Mouse (Mus musculus): ENCODE measurements around the gene Stox2. TPM values are rescaled to one million over a fixed set of nuclear protein-coding genes. Genes with fewer than 3 reads are reported as not detected.
A peak's percentile ranks its signal among the peaks of the same experiment; 100 is the strongest.

Stox2 gene
- polyA plus RNA-seq, 1 experiment from 2014 or later = 11.7 TPM

- Histone ChIP-seq H3K27ac (ENCODE audit: low read depth) (no peak overlapping the region), H3K27me3 (ENCODE audit: insufficient read depth, low read length) (0 out of 2 replicates have a peak, but pooled peaks cover 3% of the 10 kb centered on the region), H3K36me3 (ENCODE audit: insufficient read depth) (no peaks in the 10 kb centered on the region), H3K4me2 (no peak overlapping the region), H3K9me3 (ENCODE audit: low read depth, low read length) (no peaks in the 10 kb centered on the region), H3K9ac (no peak overlapping the region), H3K4me3 (ENCODE audit: low read depth, low read length) (no peak overlapping the region), H3K4me1 (ENCODE audit: insufficient read depth) (no peaks in the 10 kb centered on the region)
- no peak for TF ChIP-seq CTCF (IDR thresholded peaks at IDR 0.05; ENCODE audit: low read depth)
- ATAC-seq (ENCODE audit: insufficient read depth) = no peak
- 60% methylated on average over 15 of the region's 15 CpGs for WGBS
- DNase-seq = no peak
These were observed 100.9 kb downstream of the Stox2 start for GRCm38 (mm10) chr8:47345085-47345771.

- Histone ChIP-seq H3K4me3 (ENCODE audit: low read depth, low read length) (no peak overlapping the region), H3K9ac (no peak overlapping the region), H3K9me3 (ENCODE audit: low read depth, low read length) (no peaks in the 10 kb centered on the region), H3K36me3 (ENCODE audit: insufficient read depth) (no peaks in the 10 kb centered on the region), H3K27ac (ENCODE audit: low read depth) (no peak overlapping the region), H3K27me3 (ENCODE audit: insufficient read depth, low read length) (no peaks in the 10 kb centered on the region), H3K4me2 (no peak overlapping the region), H3K4me1 (ENCODE audit: insufficient read depth) (no peaks in the 10 kb centered on the region)
- ATAC-seq (ENCODE audit: insufficient read depth) (no peak), DNase-seq (no peak)
- TF ChIP-seq CTCF (IDR thresholded peaks at IDR 0.05; ENCODE audit: low read depth) = no peak
- 52% methylated on average over 11 of the region's 11 CpGs for WGBS
These were observed 104.7 kb downstream of the Stox2 start for GRCm38 (mm10) chr8:47341474-47341873.

- Histone ChIP-seq H3K27me3 (ENCODE audit: insufficient read depth, low read length) (no peaks in the 10 kb centered on the region), H3K4me2 (no peak overlapping the region), H3K4me3 (ENCODE audit: low read depth, low read length) (no peak overlapping the region), H3K4me1 (ENCODE audit: insufficient read depth) (no peaks in the 10 kb centered on the region), H3K27ac (ENCODE audit: low read depth) (no peak overlapping the region), H3K9ac (no peak overlapping the region), H3K36me3 (ENCODE audit: insufficient read depth) (no peaks in the 10 kb centered on the region), H3K9me3 (ENCODE audit: low read depth, low read length) (no peaks in the 10 kb centered on the region)
- TF ChIP-seq CTCF (IDR thresholded peaks at IDR 0.05; ENCODE audit: low read depth) = no peak
- ATAC-seq (ENCODE audit: insufficient read depth) (no peak), DNase-seq (no peak)
- 35% methylated on average over 3 of the region's 3 CpGs for WGBS
These were observed 107.4 kb downstream of the Stox2 start for GRCm38 (mm10) chr8:47338691-47339323.

GRCm38 (mm10) chr8:47336433-47336832 lies 109.7 kb downstream of the Stox2 start:
- Histone ChIP-seq H3K9me3 (ENCODE audit: low read depth, low read length) (no peaks in the 10 kb centered on the region), H3K27ac (ENCODE audit: low read depth) (no peak overlapping the region), H3K9ac (no peak overlapping the region), H3K4me1 (ENCODE audit: insufficient read depth) (no peaks in the 10 kb centered on the region), H3K27me3 (ENCODE audit: insufficient read depth, low read length) (no peaks in the 10 kb centered on the region), H3K4me3 (ENCODE audit: low read depth, low read length) (no peak overlapping the region), H3K4me2 (no peak overlapping the region), H3K36me3 (ENCODE audit: insufficient read depth) (no peaks in the 10 kb centered on the region)
- ATAC-seq (ENCODE audit: insufficient read depth) (no peak), DNase-seq (no peak)
- 91% methylated on average over 12 of the region's 12 CpGs for WGBS
- TF ChIP-seq CTCF (IDR thresholded peaks at IDR 0.05; ENCODE audit: low read depth) = no peak

- no peak for TF ChIP-seq CTCF (IDR thresholded peaks at IDR 0.05; ENCODE audit: low read depth)
- Histone ChIP-seq H3K27ac (ENCODE audit: low read depth) (no peak overlapping the region), H3K9me3 (ENCODE audit: low read depth, low read length) (no peaks in the 10 kb centered on the region), H3K27me3 (ENCODE audit: insufficient read depth, low read length) (no peaks in the 10 kb centered on the region), H3K36me3 (ENCODE audit: insufficient read depth) (no peaks in the 10 kb centered on the region), H3K4me2 (no peak overlapping the region), H3K4me1 (ENCODE audit: insufficient read depth) (no peaks in the 10 kb centered on the region), H3K4me3 (ENCODE audit: low read depth, low read length) (no peak overlapping the region), H3K9ac (no peak overlapping the region)
- DNase-seq = no peak
- WGBS = 89% methylated on average over 4 of the region's 4 CpGs
- ATAC-seq (ENCODE audit: insufficient read depth) = no peak
These were observed 110.2 kb downstream of the Stox2 start for GRCm38 (mm10) chr8:47335940-47336339.

- no peak overlapping the region for H3K4me3 ChIP-seq (ENCODE audit: low read depth, low read length)
- TF ChIP-seq CTCF (IDR thresholded peaks at IDR 0.05; ENCODE audit: low read depth) = no peak
- H3K9ac ChIP-seq = no peak overlapping the region
- H3K27ac ChIP-seq (ENCODE audit: low read depth) = no peak overlapping the region
- H3K4me1 ChIP-seq (ENCODE audit: insufficient read depth) = no peaks in the 10 kb centered on the region
- DNase-seq (peak; percentile 50), ATAC-seq (ENCODE audit: insufficient read depth) (peak; percentile 83)
- no peaks in the 10 kb centered on the region for H3K9me3 ChIP-seq (ENCODE audit: low read depth, low read length)
- 64% methylated on average over 9 of the region's 9 CpGs for WGBS
- no peaks in the 10 kb centered on the region for H3K27me3 ChIP-seq (ENCODE audit: insufficient read depth, low read length)
- no peaks in the 10 kb centered on the region for H3K36me3 ChIP-seq (ENCODE audit: insufficient read depth)
- no peak overlapping the region; the same call in 1 of the 2 replicates for H3K4me2 ChIP-seq
These were observed 111.9 kb downstream of the Stox2 start for GRCm38 (mm10) chr8:47334223-47334757.

- no peak for TF ChIP-seq CTCF (IDR thresholded peaks at IDR 0.05; ENCODE audit: low read depth)
- DNase-seq (no peak), ATAC-seq (ENCODE audit: insufficient read depth) (no peak)
- Histone ChIP-seq H3K4me3 (ENCODE audit: low read depth, low read length) (no peak overlapping the region), H3K9ac (no peak overlapping the region), H3K4me1 (ENCODE audit: insufficient read depth) (no peaks in the 10 kb centered on the region), H3K9me3 (ENCODE audit: low read depth, low read length) (no peaks in the 10 kb centered on the region), H3K27me3 (ENCODE audit: insufficient read depth, low read length) (no peaks in the 10 kb centered on the region), H3K36me3 (ENCODE audit: insufficient read depth) (no peaks in the 10 kb centered on the region), H3K4me2 (no peak overlapping the region), H3K27ac (ENCODE audit: low read depth) (no peak overlapping the region)
- 82% methylated on average over 1 of the region's 1 CpGs for WGBS
These were observed 113.2 kb downstream of the Stox2 start for GRCm38 (mm10) chr8:47332941-47333340.
